Mouse (Mus musculus) frontal cortex, postnatal 10 days (tissue): ENCODE measurements at regions not wholly inside any gene's neighbourhood (a gene's known extent, or its start where the extent isn't known, plus 50 kb on each side); places are given as distances from the start of the nearest gene placed in this dataset.

Experiments
- DNase-seq, 2 experiments: peaks; one replicate each; pipeline ENCODE4 v3.0.0; 2022; ENCODE audit warnings: low spot score in 2 of 2, mixed read lengths in 1 of 2

DNA sequence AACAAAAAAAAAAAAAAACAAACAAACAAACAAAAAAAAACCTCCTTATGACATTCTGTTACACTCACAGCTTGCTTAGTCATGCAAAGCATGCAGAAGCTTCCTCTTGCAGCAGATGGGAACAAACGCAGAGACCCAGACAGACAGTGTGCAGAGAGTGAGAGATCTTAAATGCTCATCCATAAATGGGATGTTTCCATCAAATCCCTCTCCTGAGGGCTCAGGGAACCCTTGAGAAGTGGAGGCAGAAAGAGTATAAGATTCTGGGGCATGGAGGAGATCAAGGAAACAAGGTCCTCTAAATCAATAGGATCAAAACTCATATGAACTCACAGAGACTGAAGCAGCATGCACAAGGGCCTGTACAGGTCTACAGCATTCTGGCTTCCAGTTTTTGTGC is 52.5 kb downstream of the Adm start:
- DNase-seq = no peak

DNA sequence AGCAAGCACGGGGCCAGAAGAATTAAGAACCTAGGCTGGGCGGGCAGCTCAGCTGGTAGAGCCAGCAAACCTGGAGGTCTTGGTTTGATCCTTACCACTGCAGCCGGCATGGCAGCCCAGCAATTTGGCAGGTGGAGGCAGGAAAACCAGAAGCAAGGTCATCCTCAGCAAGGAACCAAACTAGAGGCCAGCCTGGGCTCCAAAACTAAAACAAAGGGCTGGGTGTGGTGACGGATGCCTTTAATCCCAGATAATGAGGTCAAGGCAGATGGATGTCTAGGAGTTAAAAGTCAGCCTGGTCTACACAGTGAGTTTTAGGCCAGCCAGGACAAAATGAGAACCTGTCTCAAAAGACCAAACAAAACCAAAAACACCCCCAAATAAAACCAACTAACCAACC is 55.5 kb downstream of the Adm start:
- DNase-seq = no peak

DNA sequence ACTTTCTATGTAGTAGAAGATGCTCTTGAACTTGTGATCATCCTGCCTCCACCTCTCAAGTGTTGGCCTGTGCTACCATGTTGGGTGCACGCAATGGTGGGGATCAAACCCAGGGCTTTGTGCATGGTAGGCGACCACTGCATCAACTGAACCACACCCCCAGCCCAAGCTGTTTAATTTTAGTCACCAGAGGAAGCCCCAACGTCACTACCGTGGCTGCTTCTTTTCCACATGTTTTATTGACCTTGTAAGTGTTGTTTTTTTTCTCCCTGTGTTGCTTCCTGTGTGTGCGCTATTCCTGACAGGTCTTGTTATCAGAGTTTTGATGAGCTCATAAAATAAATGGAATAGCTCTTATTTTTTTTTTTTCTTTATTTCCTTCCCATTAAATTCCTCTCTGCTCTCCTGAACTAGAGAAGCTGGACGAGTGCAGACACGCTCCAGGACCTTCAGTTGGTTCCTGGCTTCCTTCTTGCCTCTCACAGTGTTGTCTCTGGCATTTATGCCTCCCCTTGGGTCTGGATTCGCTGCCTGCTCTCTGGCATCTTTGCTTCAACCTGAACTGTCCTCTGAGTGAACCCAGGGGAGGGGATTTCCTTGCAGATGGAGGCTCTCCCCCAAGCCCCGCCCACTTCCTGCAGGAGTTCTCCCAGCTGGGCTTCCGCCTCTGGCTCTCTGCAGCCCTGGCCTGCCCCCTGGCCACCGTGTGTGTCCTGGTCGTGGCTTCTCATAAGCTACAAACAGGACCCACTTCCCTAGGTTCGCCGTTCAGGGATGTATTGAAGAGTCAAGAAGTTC is 61.6 kb downstream of the Adm start:
- peak in 1 of 2 experiments; percentile 34 for DNase-seq

DNA sequence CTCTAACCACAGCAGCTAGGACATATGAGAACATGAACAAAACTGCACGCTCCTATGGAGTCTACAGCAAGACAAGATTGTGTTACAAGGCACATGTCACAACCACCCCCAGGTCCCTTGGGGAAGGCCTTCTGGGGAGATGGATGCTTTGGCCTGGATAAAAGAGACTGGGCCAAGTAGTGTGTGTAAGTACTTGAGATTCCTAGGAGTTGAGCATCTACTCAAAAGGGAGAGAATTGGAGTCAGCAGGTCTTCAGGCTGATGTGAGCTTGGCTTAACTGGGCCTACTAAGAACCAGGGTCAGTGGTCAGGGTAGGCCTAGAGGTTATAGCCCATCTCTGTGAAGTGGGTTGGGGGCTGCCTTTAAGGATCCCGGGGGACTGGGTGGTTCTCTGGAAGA is 62.8 kb downstream of the Adm start:
- DNase-seq = no peak

DNA sequence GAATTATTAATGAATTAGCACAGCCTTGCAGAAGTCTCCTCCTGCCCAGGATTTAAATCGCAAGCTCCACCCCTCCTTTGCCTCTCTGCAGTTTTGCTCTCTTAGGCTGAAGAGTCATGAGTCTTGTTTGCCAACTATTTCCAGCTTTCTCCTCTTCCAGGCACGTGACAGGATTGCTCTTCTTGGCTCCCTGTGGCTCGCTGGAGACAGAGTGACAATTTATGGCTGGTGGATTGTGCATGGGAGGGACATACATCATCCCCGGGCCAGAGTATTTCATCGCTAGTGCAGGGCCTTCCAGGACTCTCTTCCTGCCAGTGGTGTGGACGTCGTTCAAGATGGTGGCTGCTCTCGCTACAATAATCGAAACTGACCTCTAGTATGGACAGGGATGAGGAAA is 63.4 kb downstream of the Adm start:
- no peak for DNase-seq

DNA sequence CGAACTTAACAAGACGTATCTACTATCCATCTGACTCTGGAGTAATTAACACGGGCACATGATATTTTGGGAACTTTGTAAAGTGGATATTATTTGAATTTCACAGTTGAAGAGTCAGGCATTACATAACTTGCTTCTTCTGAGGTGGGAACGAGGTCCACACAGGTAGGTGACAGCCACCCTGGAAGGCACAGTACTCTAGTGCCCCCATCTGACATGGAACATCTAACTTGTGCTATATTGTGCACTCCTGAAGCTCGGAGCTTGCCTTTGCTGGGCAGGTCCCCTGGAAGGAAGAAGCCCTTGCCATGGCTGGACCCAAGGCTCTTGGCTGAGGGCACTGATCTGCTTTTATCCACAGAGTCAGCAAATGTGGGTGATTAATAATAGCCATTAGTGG is 66.8 kb downstream of the Adm start:
- DNase-seq = no peak

DNA sequence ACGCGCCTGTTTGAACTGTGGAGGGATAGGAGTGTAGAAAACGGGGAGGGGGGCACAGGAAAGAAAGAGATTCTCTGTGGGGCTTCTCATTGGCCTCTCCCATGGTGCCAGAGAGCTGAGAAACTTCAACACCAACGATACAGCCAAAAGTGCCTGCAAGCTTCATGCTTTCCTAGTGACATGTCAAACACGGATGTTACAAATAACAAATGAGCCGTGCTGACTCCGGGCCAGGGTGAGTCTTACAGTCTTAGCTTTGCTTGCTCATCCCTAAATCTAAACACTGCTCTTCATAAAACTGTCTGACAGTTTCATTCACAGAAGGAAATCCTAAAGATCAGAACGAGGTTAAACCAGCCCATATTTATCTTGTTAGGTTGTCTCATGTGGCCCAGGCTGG is 68.3 kb downstream of the Adm start:
- DNase-seq = no peak

DNA sequence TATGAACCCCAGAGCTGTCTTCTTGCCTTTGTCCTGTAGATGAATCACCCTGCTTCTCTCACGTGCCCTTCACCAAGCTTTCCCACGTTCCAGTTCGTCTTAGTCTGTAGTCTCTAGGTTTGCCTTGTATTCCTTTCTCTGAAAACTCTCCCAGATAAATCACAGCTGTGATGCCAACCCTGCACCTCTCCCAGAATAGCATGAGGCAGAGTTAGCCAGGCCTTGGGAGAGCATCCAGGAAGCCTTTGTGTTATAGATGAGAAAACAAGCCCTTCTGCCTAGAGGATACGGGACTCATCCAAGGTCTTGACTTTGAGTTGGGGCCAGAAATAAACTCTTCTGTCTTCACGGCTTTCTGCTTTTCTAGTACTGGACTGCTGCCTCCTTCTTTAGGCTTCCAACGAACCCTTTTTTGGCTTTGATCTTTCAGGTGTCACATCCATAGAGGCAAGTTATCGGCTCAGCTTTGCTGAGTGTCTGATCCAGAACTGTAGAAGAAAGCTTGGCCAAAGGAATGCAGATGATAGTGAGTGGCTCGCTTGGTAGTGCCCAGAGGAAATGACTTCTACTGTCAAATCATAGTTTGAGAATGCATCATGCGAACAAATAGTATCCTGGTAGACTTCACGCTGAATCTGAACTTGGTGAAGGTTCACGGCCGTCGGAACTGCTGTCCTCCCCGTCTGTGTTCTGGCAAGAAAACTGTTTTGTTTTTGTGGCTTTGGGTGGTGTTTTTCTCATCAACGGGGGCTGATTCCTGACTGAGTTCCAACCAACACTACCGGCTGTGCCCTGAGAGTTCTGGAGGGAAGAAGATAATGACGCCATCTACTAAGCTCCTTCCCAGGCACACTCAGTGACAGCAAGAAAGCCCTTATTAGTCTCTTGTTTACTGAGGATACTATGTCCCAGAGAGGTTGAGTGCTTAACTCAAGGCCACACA is 69.5 kb upstream of the Ampd3 start:
- no peak for DNase-seq

DNA sequence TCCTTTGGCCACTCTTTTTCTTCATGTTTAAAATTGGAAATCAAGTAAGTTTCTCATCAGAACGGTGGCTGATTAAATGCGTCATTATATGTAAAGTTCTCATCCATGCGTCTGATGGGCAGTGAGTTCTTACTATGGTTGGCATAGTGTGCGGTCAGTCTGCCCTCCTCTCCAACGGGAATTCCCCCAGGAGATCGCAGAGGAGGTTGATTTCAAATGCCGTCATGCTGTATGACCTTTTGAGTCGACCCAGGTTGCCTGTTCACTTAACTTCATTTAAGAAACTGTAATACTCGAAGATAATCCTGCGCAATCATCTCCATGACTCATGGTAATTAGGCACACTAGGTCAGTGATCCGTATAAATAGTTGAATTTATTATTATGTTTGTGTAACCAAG is 68.4 kb upstream of the Ampd3 start:
- no peak for DNase-seq

DNA sequence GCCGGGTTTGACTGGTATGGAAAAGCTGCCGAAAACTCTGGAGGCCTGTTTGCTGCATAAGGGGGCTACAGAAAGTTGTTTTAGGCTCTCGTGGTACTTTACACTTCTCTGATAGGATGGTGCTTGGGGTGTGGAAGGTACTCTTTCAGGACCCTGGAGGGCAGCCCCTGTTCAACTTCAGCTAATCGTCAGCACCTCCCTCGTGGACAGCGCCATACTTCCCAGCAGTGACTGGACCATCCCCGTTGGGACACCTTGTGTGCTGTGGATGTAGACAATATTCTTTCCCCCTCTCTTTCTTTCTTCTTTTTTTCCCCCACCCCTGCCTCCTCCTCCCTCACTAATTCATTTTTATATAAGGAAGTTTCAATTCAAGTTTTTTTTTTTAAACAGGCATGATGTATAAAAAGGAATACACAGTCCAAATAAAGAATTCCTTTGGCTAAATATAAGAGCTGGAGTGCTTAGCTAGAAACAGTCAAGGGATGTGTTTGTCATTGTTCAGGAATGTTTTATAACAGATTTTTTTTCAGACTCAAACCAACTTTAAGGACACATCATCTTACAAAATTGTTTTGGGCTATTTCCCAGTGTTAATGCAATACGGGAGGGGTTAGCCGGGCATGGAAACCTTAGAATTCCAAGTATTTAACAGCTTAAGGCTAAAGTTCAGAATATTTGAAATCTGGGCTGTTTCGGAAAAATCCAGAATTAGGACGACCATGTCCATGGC is 66.2 kb upstream of the Ampd3 start:
- DNase-seq = no peak

DNA sequence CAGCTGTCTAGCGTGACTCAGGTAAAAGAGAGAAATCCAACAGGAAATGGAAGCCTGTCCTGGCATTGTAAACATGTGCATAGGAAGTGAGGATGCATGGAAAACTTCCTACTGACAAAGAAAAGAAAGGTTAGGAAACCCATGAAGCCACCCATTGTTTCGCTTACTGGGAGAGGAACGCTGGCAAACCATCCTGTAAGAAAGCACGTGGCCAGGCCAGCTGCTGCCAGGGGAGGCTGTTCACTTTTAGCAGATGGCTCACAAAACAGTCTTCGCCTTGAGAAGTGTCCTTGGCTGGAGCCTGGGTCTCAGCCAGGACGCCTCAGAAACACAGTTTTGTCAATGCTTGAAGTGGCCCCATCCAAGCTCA is 65.6 kb upstream of the Ampd3 start:
- no peak for DNase-seq

DNA sequence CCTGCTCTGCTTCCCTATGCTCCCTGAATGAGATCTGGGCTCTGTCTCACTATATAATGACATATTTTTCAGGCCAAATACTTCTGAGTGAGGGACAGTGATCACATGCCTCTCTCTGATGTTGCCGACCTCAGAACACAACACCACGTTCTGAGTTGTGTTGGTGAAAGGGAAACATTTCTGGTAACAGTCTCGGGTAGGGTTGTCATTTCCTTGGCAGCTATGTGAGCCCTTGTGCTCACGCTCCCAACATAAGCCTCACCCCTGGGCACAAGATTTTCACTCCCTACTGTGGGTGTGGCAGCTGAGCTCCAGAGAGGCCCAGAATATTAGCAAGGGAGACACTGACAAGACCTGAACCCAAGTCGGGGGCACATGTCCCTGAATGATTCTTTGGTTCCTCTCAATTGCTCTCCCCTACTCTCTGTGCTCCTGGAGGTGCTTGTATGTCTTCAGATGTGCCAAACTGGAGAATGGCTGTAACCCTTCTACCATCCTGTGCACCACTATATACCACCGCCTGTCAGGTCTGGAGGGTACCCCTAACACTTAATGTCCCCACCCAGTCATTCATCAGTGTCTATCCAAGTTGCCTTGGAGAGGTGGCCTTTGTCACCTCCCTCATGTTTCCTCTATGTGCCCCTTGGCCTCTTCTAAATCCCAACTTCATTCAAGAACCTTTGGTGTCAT is 62.5 kb upstream of the Ampd3 start:
- no peak for DNase-seq

DNA sequence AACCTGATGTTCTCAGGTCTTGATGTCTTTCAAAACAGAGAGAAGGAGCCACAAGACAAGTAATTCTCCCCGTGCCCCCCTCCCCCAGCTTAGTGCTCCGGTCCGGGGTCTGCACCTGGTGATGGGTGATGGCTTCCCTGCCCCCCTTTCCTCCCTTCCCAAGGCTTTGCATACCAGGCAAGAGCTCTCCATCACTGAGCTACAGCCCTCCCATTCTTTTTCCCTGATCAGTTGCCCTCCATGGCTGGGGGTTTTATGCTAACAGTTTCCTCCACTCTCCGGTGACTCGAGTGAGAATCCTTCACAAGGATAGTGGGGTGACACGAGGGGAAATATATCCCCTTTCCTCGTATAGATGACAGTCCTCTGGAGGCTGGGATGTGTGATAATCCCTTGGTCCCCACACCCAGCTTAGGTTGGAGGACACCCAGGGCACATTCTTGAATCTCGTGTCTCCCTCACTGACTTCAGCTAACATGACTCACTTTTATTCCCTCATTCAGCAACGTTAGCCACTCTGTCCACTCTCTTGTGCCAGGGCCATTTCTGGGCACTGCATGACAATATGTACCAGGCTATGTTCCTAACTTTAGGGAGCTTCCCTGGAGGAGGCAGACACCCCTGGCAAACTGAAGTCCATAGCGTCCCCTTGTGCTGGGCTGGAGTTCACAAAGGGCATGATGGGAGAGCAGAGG is 61.9 kb upstream of the Ampd3 start:
- no peak for DNase-seq

DNA sequence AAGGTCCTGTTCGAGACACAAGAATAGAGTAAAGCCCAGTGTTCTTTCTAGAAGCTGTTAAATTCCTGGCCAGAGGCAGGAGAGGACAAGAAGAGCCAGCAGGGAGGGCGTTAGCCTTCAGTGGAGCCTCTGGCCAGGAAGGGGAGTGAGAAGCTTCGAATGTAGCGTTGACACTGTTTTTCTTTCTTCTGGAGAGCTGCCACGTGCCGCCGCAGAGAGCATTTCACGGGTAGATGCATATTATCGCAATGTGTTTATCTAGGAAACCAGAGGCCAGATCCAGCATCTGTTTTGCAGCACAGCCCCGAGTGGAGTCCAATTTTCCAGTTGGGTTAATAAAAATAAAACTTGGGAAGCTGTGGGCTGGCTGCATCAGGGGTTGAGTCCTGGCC is 61.3 kb upstream of the Ampd3 start:
- no peak for DNase-seq

DNA sequence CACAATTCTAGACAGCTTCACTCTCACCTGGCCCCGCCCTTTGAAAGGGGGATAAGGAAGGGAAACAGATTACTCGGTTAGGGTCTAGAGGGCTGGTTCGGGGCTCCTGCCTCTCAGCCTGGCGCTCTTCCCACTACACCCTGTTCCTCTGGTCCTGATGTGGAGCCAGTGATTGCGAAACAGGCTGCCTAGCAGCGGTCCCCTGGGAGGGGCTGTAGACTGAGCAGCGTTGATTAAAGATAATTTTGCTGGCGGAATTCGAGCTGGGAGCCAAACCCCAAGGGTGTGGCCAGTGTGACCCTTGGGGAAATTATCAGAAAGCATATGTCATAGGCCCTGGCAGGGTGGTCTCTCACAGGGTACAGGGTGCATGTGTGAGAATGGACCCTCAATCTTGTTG is 59.9 kb upstream of the Ampd3 start:
- no peak for DNase-seq

DNA sequence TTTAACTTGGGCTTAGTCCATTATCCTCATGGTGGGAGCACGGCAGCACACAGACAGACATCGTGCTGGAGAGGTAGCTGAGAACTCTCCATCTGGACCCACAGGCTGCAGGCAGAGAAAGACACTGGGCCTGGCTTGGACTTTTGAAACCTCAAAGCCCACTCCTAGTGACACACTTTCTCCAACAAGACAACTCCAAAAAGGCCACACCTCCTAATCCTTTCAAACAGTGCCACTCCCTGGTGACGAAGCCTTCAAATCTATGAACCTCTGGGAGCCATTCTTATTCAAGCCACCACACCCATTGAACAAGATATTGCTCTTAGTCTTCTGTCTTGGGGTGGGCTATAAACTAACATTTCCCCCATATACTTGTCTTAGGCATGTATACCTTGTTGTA is 59.2 kb upstream of the Ampd3 start:
- DNase-seq = no peak

DNA sequence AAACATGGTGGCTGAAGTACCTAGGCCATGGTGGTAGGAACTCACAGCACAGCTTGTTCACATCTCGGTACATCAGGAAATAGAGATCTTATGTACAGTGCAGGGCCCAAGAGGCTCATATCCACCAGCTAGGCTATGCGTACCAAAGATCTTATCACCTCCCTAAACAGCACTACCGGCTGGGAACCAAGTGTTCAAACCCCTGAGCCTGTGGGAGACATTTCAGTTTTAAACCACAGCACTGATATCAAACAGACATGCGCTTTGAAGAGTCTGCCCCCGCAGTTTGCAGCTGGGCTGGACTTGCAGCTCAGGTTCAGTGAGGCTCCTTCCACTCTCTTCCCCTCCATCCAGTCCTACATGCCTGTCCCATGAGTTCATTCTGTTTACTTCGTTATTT is 58.4 kb upstream of the Ampd3 start:
- no peak for DNase-seq

DNA sequence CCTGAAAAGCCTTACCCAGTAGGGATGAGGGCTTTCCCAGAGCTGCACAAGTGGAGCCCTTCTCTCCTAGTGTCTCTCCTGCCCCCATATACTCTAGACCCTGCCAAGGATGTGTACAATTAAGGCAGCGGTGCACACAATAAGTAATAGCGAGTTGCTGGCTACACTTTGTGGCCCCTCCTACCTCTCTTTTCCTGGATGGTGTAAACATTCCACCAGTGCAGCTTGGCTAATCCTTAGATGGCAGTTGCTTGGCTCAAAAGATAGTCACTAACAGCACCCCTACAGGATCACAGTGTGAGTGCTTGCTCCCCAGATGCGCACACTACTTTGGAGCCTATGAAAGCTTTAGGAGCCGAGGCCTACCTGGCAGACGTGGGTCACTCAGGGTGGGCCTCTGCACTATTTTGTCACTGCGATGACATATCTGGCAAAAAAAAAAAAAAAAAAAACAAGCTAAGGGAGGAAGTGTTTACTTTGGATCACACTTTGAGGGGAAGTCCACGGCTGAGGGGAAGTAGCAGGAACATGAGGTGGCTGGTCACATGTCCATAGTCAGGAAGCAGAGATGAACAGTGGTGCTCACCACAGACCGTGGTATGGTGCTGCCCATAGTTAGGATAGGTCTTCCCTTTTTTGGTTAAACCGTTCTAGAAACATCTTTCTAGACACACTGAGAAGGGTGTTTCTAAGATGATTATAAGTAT is 57.6 kb upstream of the Ampd3 start:
- no peak for DNase-seq

DNA sequence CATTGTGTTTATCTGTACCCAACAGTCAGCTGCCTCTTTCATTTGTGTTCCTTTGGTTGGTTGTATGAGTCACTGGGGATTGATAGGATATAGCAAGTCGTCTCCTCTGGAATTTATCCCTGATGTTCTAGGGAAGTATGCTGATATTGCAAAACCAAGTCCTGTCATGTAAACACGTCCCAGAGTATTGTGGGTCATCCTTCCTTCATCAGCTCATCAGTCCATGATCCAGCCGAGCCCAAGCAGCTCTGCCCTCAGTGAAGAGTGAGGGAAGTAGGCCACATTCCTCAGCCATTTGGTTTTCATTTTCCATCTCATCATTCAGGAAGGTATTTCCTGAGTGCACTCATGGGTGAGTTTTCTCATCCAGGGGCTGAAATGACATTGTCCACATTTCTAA is 54.3 kb upstream of the Ampd3 start:
- no peak for DNase-seq

DNA sequence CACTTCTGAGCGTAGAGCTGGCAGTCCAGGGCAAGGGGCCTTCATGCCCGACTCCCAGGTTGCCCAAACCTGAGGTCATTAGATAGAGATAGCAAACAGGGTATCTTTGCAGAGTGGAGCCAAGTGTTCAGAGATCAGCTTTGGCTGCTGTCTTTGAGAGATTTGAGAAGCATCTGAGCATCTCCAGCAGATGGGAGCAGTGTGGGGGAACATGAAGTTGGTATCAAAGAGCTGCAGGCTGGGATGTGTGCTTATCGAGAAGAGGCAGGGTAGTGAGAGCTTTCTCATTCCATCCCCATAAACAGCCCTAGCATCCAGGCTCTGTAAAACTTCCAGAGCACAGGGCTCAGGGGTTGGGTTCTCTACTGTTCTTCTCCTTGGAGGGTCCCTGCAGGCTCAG is 52.9 kb upstream of the Ampd3 start:
- DNase-seq = no peak

DNA sequence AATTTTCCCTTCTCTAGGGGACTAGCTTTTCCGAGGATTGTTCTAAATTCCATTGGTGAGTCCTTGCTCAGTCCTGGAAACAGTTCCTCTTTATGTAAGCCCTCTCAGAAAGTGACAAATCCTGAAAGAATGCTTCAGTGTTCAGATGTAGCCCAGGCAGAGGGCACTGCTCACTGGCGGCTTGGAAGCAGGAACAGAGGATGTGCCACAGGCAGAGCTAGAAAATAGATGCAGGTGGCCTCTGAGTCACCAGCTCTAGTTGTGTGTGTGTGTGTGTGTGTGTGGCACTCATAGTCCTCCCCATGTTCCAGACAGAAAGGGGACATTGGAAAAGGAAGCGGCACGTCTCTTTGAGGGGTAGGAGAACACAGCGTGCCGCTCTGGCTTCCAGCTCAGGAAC is 52.5 kb upstream of the Ampd3 start:
- DNase-seq = peak in 1 of 2 experiments; percentile 48
